Mouse (Mus musculus): ENCODE results near the gene Rmdn2.

DNA sequence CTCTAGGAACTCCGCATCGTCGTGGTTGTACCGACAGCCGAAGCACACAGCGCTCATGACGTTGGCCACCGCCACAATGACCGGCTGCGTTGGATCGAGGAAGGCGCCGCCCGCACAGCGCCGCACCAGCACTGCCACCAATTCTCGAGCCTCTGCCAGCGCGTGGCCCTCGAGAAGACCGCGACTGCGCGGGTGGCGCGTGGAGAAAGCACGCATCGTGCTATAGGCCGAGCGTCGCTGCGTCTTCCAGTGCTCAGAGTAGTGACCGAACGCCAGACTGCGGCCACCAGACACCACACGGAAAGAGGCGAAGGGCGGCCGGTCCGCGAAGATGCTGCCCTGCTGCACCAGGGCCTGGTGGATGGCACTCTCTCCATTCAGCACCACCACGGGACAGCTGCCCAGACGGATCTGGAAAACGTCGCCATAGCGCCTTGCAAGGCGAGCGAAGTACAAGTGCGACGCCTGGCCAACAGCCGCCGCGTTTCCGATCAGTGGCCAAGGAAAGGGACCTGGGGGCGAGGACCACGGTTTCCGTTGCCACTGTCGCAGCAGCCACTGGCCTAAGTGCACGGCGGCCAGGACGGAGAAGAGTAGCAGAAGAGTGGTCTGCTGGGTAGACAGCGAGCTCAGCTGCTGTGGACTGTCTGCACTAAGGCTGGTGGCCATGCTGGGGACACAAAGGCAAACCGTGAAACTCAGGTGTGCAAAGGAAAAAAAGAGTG lies 102.1 kb downstream of the Rmdn2 start:
- TF ChIP-seq CTCF (IDR thresholded peaks at IDR 0.05; ENCODE audit: low read depth, low read length) (no peak), POLR2A (IDR thresholded peaks at IDR 0.05; ENCODE audit: borderline replicate concordance, low read depth, low read length) (no peak)

All from bone marrow macrophage, adult 2 months (primary cell).